Mouse (Mus musculus): ENCODE results near the gene Ppp1r8. TPM values are rescaled to one million over a fixed set of nuclear protein-coding genes. Genes with fewer than 3 reads are reported as not detected.

Ppp1r8 gene
- 10 to 100 TPM; 24.1 to 28.0 TPM for total RNA-seq (2021)

- intact Hi-C loops (cut with DNase I): loop anchor here (5.0 kb wide), 1 partner anchor 79 kb away; the partner anchor contains the start of gene Fam76a
- peak; percentile 92 for DNase-seq
Measured at GRCm38 (mm10) chr4:132842970-132843704, at the start of gene Ppp1r8. Ppp1r8 (minus strand) TSS chr4:132843169.

DNA sequence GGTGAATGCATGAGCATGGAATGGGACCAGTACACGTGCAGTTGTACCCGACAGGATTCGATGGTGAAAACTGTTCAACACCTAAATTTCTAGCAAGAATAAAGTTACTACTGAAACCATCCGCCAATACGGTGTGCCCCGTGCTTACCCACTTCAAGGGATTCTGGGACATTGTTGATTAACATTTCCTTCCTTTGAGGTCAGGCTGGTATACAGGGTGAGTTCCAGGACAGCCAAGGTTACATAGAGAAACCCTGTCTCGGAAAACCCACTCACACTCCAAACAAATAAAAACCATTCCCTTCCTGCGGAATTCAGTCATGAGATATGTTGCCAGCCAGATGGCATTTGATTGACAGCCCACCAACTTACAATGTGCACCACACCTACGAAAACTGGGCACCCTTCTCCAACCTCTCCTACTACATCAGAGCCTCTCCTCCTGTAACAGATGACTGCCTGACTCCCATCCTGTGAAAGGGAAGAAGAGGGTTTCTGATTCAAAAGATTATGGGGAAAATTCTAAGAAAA, 41.9 kb upstream of the Ppp1r8 start:
- DNase-seq: no peak
- intact Hi-C loops (cut with DNase I): loop anchor here (2.0 kb wide), 1 partner anchor 20 kb away; no protein-coding TSS in a partner anchor

DNA sequence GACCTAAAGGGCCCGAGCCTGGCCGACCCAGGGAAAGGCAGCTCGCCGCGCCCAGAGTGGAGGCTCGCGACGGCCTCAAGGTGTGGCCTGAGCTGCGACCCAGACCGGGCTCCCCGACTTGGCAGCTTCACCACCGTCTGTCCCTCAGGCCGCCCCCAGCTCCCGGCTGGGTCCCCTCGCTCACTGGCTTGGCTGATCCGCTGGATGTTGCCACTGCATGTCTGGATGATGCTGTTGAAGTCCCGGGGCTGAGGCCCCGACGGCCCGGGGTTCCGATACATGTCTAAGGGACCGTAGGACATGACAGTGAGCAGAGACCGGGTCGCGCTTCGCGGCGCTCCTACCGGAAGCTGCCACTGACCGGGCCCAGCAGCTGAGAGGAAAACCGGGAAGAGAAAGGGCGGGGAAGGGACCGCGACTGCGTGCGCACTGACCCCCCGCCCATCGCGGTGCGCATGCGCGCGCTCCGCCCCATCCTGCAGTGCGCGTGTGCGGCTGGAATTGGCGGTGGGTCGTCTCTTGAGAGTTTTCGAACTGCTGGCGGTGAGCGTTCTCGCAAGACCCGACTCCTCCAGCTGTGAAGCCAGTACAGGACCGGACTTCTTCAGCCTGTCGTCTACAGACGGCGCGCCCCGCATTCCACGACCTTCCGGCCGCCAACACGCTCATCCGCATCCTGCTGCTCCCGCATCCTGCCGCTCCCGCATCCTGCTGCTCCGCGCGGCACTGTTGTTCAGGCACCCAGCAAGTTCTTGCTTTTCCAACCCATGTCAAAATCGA, 41.3 kb upstream of the Ppp1r8 start, which contains the start of gene Stx12:
Gene Stx12, minus strand, starts transcription at position 446 of the 780 bp plus-strand sequence.
- intact Hi-C loops (cut with DNase I): loop anchor here (2.0 kb wide), 1 partner anchor 21 kb away; no protein-coding TSS in a partner anchor
- peak; percentile 93 for DNase-seq

DNA sequence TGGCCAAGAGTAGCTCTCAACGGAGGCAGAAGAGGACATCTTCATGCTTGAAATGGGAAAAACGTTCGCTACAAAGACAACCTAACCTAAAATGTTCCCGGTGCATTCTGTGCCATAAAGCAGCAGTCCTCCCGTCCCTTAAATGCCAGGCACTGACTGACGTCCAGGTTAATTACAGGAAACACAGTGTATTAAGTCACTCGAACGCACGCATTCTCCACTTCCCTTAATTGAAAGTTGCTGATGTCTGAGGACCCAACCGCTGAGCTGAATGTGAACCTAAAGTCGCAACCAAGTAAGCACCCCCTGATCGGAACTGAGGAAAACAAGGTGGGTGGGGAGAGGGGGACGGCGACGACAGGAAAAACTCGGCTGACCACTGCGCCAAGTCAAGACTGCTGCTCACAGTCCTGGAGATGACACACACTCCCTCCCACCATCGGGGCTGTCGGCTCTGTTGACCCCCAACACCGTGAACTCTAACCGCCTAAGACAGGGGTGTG, 40.6 kb upstream of the Ppp1r8 start:
- intact Hi-C loops (cut with DNase I): loop anchor here (2.0 kb wide), 1 partner anchor 21 kb away; no protein-coding TSS in a partner anchor

GRCm38 (mm10) chr4:132874363-132875097, 31.6 kb upstream of the Ppp1r8 start:
- intact Hi-C loops (cut with DNase I): no loop called here

More for the DNA sequence above, 40.6 kb upstream of the Ppp1r8 start:
- DNase-seq: peak in 1 of 2 experiments; percentile 31

GRCm38 (mm10) chr4:132873481-132874362, 30.8 kb upstream of the Ppp1r8 start:
- peak; percentile 14 to 25 for DNase-seq
- intact Hi-C loops (cut with DNase I): no loop called here

More at GRCm38 (mm10) chr4:132874363-132875097, 31.6 kb upstream of the Ppp1r8 start:
- no peak for DNase-seq

DNA sequence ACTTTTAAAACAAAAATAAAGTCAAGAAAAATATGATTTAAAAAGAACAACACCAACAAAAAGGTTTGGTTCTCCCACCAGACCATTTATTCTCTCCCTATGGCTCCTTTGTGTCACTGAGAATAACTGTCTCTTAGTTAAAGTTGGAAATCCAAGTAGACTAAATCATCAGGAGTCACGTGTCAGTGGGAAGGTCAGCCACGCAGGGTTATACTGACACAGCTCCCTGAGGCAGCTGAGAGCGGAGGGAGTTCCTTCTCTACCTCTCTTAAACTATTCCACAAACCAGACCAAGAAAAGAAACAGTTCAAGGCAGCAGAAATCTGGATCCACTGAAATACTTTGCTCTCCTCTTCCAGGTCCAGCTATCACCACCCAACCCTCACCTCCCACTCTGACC, 28.1 kb upstream of the Ppp1r8 start:
- intact Hi-C loops (cut with DNase I): no loop called here
- DNase-seq: no peak

GRCm38 (mm10) chr4:132864856-132865255, 21.9 kb upstream of the Ppp1r8 start:
- DNase-seq: no peak
- intact Hi-C loops (cut with DNase I): no loop called here

DNA sequence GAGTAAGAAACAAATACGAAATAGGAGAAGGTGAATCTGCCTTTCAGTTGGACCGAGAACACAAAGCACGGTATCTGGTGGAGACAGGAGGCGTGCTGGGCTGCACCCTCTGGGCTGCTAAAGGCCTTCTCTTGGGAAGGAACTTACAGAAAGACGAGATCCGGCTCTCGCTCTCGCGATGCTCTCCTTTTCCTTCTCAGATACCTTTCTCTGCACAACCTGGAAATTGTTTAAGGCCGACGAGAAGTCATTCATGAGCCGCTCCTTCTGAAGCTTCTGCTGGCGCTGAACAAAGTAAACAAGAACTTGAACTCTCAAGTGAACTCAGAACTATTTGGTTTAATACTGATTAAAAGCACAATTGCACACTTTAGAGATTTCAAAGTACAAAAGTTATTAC, 20.0 kb upstream of the Ppp1r8 start:
- DNase-seq: no peak
- intact Hi-C loops (cut with DNase I): no loop called here

DNA sequence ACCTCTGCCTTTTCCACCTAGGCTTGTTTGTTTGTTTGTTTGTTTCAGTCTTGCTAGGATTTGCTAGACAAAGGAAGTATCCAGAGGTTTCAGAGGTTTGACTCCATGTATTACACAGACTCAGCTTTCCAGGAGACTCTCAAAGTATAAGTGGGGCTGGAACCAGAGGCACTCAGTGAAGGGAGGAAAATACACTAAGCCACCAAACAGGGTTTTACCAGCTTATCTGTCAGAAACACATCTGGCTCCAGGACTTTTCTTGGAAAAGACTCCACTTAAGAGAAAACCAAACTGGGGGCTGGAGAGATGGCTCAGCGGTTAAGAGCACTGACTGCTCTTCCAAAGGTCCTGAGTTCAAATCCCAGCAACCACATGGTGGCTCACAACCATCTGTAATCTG, 17.9 kb upstream of the Ppp1r8 start:
- intact Hi-C loops (cut with DNase I): no loop called here
- no peak for DNase-seq

- intact Hi-C loops (cut with DNase I): loop anchor here (5.0 kb wide), 1 partner anchor 79 kb away; the partner anchor contains the start of gene Fam76a
Measured at GRCm38 (mm10) chr4:132843705-132844071, 719 bp upstream of the Ppp1r8 start.

GRCm38 (mm10) chr4:132842281-132842906, 575 bp downstream of the Ppp1r8 start:
- DNase-seq: peak; percentile 27 to 44
- intact Hi-C loops (cut with DNase I): loop anchor here (5.0 kb wide), 1 partner anchor 80 kb away; the partner anchor contains the start of gene Fam76a

More at GRCm38 (mm10) chr4:132843705-132844071, 719 bp upstream of the Ppp1r8 start:
- DNase-seq: no peak

GRCm38 (mm10) chr4:132841493-132841892, 1.5 kb downstream of the Ppp1r8 start:
- DNase-seq: no peak
- intact Hi-C loops (cut with DNase I): loop anchor here (5.0 kb wide), 1 partner anchor 81 kb away; the partner anchor contains the start of gene Fam76a

GRCm38 (mm10) chr4:132823614-132824366, 19.2 kb downstream of the Ppp1r8 start:
- DNase-seq: peak; percentile 80 to 87
- intact Hi-C loops (cut with DNase I): loop anchor here (1.0 kb wide), 1 partner anchor 47 kb away; no protein-coding TSS in a partner anchor

- intact Hi-C loops (cut with DNase I): no loop called here
- DNase-seq: no peak
Measured at GRCm38 (mm10) chr4:132818442-132818841, 24.5 kb downstream of the Ppp1r8 start.

- DNase-seq: no peak
- intact Hi-C loops (cut with DNase I): no loop called here
Measured at GRCm38 (mm10) chr4:132816855-132817254, 26.1 kb downstream of the Ppp1r8 start.

- intact Hi-C loops (cut with DNase I): no loop called here
- no peak for DNase-seq
Measured at GRCm38 (mm10) chr4:132816404-132816803, 26.6 kb downstream of the Ppp1r8 start.

- DNase-seq: peak; percentile 27 to 32
- intact Hi-C loops (cut with DNase I): no loop called here
Measured at GRCm38 (mm10) chr4:132809621-132810020, 33.3 kb downstream of the Ppp1r8 start.

Data from heart, postnatal 10 days (tissue).